Mouse (Mus musculus): ENCODE measurements at regions not wholly inside any gene's neighbourhood (a gene's known extent, or its start where the extent isn't known, plus 50 kb on each side); places are given as distances from the start of the nearest gene placed in this dataset.

DNA sequence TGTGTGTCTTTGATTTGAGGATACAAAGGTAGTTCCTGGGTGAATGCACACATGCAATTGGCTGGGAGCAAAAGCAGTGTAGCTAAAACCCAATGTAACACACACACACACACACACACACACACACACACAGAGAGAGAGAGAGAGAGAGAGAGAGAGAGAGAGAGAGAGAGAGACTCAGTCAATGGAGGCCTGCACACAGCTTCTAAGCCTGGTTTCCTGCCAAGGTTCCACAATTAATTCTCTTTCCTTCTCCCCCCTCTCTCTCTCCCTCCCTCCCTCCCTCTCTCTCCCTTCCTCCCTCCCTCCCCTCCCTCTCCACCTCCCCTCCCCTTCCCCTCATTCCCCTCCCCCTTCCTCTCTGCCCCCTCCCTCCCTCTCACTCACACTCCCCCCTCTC is 330.6 kb upstream of the Prickle1 start:
- no peak for TF ChIP-seq CTCF (conservative IDR thresholded peaks at IDR 0.05; ENCODE audit: low read length)
- TF ChIP-seq NANOG (IDR thresholded peaks at IDR 0.05; ENCODE audit: borderline replicate concordance, low read length) = no peak

All from E14TG2a.4 (cell line).